Comparison of ENCODE assay signal across 15 mouse cellular contexts in genomic region chr3:98434088-98434816, GRCm38 (mm10). TPM values are rescaled to one million over a fixed set of nuclear protein-coding genes. Genes with fewer than 3 reads are reported as not detected.
DNase-seq lines count a peak whose midpoint lies in the region; ATAC-seq and TF ChIP-seq lines count a peak whose summit lies in the region.
"Had no signal": no experiment of that assay in that cellular context is flagged by ENCODE, and none has a peak within 500 bp of the region (broad histone marks: within the 10 kb centered on the region; RNA-seq: fewer than 3 reads in every experiment).

No protein-coding gene starts in this region.

- no peak for DNase-seq in kidney, adult 2 months
- DNase-seq in retina, postnatal 1 day: peak; percentile 32
- no peak for DNase-seq in retina, embryonic 14.5 days (ENCODE audit: low spot score)
- peak; percentile 23 for DNase-seq in hindbrain, embryonic 14.5 days (ENCODE audit: low spot score)
- DNase-seq in thymus, postnatal 25 days: no peak
- no peak for DNase-seq in layer of hippocampus, adult 9-11 months
- DNase-seq: forebrain, postnatal 0 days; heart, adult 2 months; layer of hippocampus, postnatal 36 days; lung, embryonic 14.5 days; right cerebral cortex, postnatal 14 days had no signal

- ATAC-seq in kidney, embryonic 16.5 days (ENCODE audit: low FRiP score, low TSS enrichment): peak; percentile 94
- ATAC-seq in hindbrain, embryonic 14.5 days (ENCODE audit: low FRiP score): 0 out of 2 replicates have a peak, but pooled peaks have one; percentile 24
- peak; percentile 70; the same call in 1 of the 2 replicates for ATAC-seq in stomach, embryonic 15.5 days (ENCODE audit: insufficient read depth, low FRiP score, low read depth)
- ATAC-seq: forebrain, postnatal 0 days had no signal

- no peak overlapping the region for H3K4me2 ChIP-seq in kidney, embryonic 16.5 days (replicated peaks; ENCODE audit: low read depth, low read length)
- no peak overlapping the region for H3K4me2 ChIP-seq in hindbrain, embryonic 14.5 days (replicated peaks)
- H3K4me2 ChIP-seq in stomach, embryonic 15.5 days: no peak overlapping the region
- H3K4me2 ChIP-seq: embryonic facial prominence, embryonic 13.5 days; lung, embryonic 14.5 days had no signal

- H3K9ac ChIP-seq in kidney, embryonic 16.5 days (replicated peaks; ENCODE audit: low read length): no peak overlapping the region
- no peak overlapping the region for H3K9ac ChIP-seq in hindbrain, embryonic 14.5 days
- H3K9ac ChIP-seq in stomach, embryonic 15.5 days: no peak overlapping the region
- H3K9ac ChIP-seq: embryonic facial prominence, embryonic 13.5 days; forebrain, postnatal 0 days; lung, embryonic 14.5 days had no signal

- H3K27ac ChIP-seq in kidney, embryonic 16.5 days (ENCODE audit: low read length): no peak overlapping the region
- H3K27ac ChIP-seq in kidney, adult 2 months (ENCODE audit: insufficient read depth, low read depth, low read length): no peak overlapping the region
- no peak overlapping the region for H3K27ac ChIP-seq in hindbrain, embryonic 14.5 days
- no peak overlapping the region for H3K27ac ChIP-seq in stomach, embryonic 15.5 days
- H3K27ac ChIP-seq: embryonic facial prominence, embryonic 13.5 days; heart, adult 2 months had no signal

- H3K27me3 ChIP-seq in kidney, embryonic 16.5 days (ENCODE audit: insufficient read depth, low read length): no peaks in the 10 kb centered on the region
- no peaks in the 10 kb centered on the region for H3K27me3 ChIP-seq in kidney, adult 2 months (replicated peaks; ENCODE audit: control insufficient read depth, insufficient read depth, low read length)
- no peaks in the 10 kb centered on the region for H3K27me3 ChIP-seq in hindbrain, embryonic 14.5 days (ENCODE audit: control insufficient read depth, insufficient read depth, low read length)
- H3K27me3 ChIP-seq in stomach, embryonic 15.5 days (replicated peaks): no peaks in the 10 kb centered on the region

- peaks cover 8% of the 10 kb centered on the region for H3K4me1 ChIP-seq in kidney, embryonic 16.5 days (ENCODE audit: insufficient read depth, low read length)
- no peaks in the 10 kb centered on the region for H3K4me1 ChIP-seq in kidney, adult 2 months (ENCODE audit: control insufficient read depth, insufficient read depth, low read length)
- H3K4me1 ChIP-seq in hindbrain, embryonic 14.5 days (replicated peaks; ENCODE audit: control insufficient read depth, insufficient read depth, low read length): no peaks in the 10 kb centered on the region
- H3K4me1 ChIP-seq in stomach, embryonic 15.5 days: no peaks in the 10 kb centered on the region
- H3K4me1 ChIP-seq: embryonic facial prominence, embryonic 13.5 days had no signal

- no peaks in the 10 kb centered on the region for H3K36me3 ChIP-seq in kidney, embryonic 16.5 days (ENCODE audit: insufficient read depth, low read length)
- H3K36me3 ChIP-seq in kidney, adult 2 months (ENCODE audit: control insufficient read depth, insufficient read depth, low read length): no peaks in the 10 kb centered on the region; the same call in 1 of the 2 replicates
- 0 out of 2 replicates have a peak, but pooled peaks cover 7% of the 10 kb centered on the region for H3K36me3 ChIP-seq in hindbrain, embryonic 14.5 days (replicated peaks; ENCODE audit: control insufficient read depth, insufficient read depth)
- no peaks in the 10 kb centered on the region for H3K36me3 ChIP-seq in stomach, embryonic 15.5 days
- H3K36me3 ChIP-seq: embryonic facial prominence, embryonic 13.5 days; G1E had no signal

- WGBS in kidney, embryonic 16.5 days: 33% methylated on average over 1 of the region's 1 CpGs
- WGBS in kidney, adult 2 months: no CpG with 5 or more reads among the region's 1 CpGs
- 80% methylated on average over 1 of the region's 1 CpGs for WGBS in hindbrain, embryonic 14.5 days
- no CpG with 5 or more reads among the region's 1 CpGs for WGBS in stomach, embryonic 15.5 days

- H3K4me3 ChIP-seq in kidney, embryonic 16.5 days (ENCODE audit: low read length): no peak overlapping the region
- no peak overlapping the region for H3K4me3 ChIP-seq in kidney, adult 2 months (ENCODE audit: insufficient read depth, low read depth, low read length)
- no peak overlapping the region for H3K4me3 ChIP-seq in hindbrain, embryonic 14.5 days (replicated peaks; ENCODE audit: low read length)
- H3K4me3 ChIP-seq in stomach, embryonic 15.5 days (replicated peaks): no peak overlapping the region
- H3K4me3 ChIP-seq: embryonic facial prominence, embryonic 13.5 days; heart, adult 2 months had no signal

- H3K9me3 ChIP-seq in kidney, embryonic 16.5 days (ENCODE audit: low read length): no peaks in the 10 kb centered on the region
- H3K9me3 ChIP-seq in hindbrain, embryonic 14.5 days (ENCODE audit: control insufficient read depth, low read length): no peaks in the 10 kb centered on the region
- no peaks in the 10 kb centered on the region for H3K9me3 ChIP-seq in stomach, embryonic 15.5 days
- H3K9me3 ChIP-seq: embryonic facial prominence, embryonic 13.5 days had no signal

- no peak for TF ChIP-seq CTCF in kidney, adult 2 months (conservative IDR thresholded peaks at IDR 0.05; ENCODE audit: insufficient read depth, insufficient read length, low read depth, low read length)

- TF ChIP-seq POLR2A in kidney, adult 2 months (IDR thresholded peaks at IDR 0.05; ENCODE audit: low read depth, low read length): no peak

RNA-seq across cellular contexts. Expression of gene Gm4450, which starts 22.7 kb away (rescaled TPM):
- polyA plus RNA-seq in kidney, embryonic 16.5 days (2015; fragmentation: Nextera tagmentation; extraction: Ambion mirVana): 44.6 and 55.8 TPM in 2 replicates
- 306 and 370 TPM in 2 replicates for polyA plus RNA-seq in kidney, adult 2 months (2012; rRNA removed)
- polyA plus RNA-seq in hindbrain, embryonic 14.5 days (2014; fragmentation: Nextera tagmentation; extraction: Ambion mirVana): 0.12 TPM in 2 replicates
- polyA plus RNA-seq in stomach, embryonic 15.5 days (2015; fragmentation: Nextera tagmentation; extraction: Ambion mirVana): not detected in 2 replicates
- polyA plus RNA-seq: embryonic facial prominence, embryonic 13.5 days; forebrain, postnatal 0 days; G1E; heart, adult 2 months; lung, embryonic 14.5 days had no signal

RNA-seq across cellular contexts. Expression of gene Zfp697, which starts 52.0 kb away (rescaled TPM):
- 16.4 and 17.1 TPM in 2 replicates for polyA plus RNA-seq in kidney, embryonic 16.5 days (2015; fragmentation: Nextera tagmentation; extraction: Ambion mirVana)
- 14.7 and 16.2 TPM in 2 replicates for polyA plus RNA-seq in kidney, adult 2 months (2012; rRNA removed)
- 20.6 and 21.5 TPM in 2 replicates for polyA plus RNA-seq in hindbrain, embryonic 14.5 days (2014; fragmentation: Nextera tagmentation; extraction: Ambion mirVana)
- polyA plus RNA-seq in stomach, embryonic 15.5 days (2015; fragmentation: Nextera tagmentation; extraction: Ambion mirVana): 5.8 and 6.1 TPM in 2 replicates
- polyA plus RNA-seq: G1E had no signal

Comparison
In these comparisons a context has a peak if more than half of its experiments do, and no peak if none do; other contexts are left out.
1. DNase-seq: peak in retina, postnatal 1 day (single experiment) and hindbrain, embryonic 14.5 days (single experiment); none in kidney, adult 2 months (single experiment), retina, embryonic 14.5 days (single experiment), thymus, postnatal 25 days (single experiment) and layer of hippocampus, adult 9-11 months (single experiment).
2. ATAC-seq: peak in every context shown above with its lines; median percentile 94 in kidney, embryonic 16.5 days; 70 in stomach, embryonic 15.5 days; 24 in hindbrain, embryonic 14.5 days.
3. RNA of gene Gm4450, which starts 22.7 kb away (polyA plus RNA-seq): 306 to 370 TPM in kidney, adult 2 months and 44.6 to 55.8 TPM in kidney, embryonic 16.5 days; 0.12 TPM in hindbrain, embryonic 14.5 days and not detected in stomach, embryonic 15.5 days; every median in the first group is over 10 times any median in the second.